34 mouse cellular contexts compared by ENCODE assay signal in the genomic region with DNA sequence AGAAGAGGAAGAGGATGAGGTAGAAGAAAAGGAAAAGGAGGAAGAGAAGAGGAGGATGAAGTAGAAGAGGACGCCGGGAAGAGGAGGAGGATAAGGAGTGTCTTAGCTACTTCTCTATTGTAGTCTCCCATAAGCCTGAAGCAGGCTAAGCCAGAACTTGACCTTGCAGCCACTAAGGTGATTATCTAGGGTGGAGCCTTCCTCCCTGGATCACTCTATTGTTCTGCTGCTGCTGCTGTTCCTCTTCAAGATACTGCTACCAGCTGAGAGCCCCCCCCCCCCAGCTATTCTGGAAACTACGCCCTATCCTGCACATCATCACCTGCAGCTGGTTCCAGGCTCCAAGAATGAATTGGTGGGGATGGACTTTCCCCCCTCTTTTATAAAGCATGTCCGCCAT. TPM values are rescaled to one million over a fixed set of nuclear protein-coding genes. Genes with fewer than 3 reads are reported as not detected.
DNase-seq lines count a peak whose midpoint lies in the region; ATAC-seq and TF ChIP-seq lines count a peak whose summit lies in the region.
"Had no signal": no experiment of that assay in that cellular context is flagged by ENCODE, and none has a peak within 500 bp of the region (broad histone marks: within the 10 kb centered on the region; RNA-seq: fewer than 3 reads in every experiment).

No protein-coding gene starts in this region.

- H3K9ac ChIP-seq in heart, adult 2 months (ENCODE audit: low read depth, low read length): no peak overlapping the region
- no peak overlapping the region for H3K9ac ChIP-seq in heart, embryonic 11.5 days (ENCODE audit: low read depth, low read length)
- H3K9ac ChIP-seq in limb, embryonic 14.5 days (ENCODE audit: low read depth, low read length, severe bottlenecking): no peak overlapping the region
- H3K9ac ChIP-seq in ES-E14 (ENCODE audit: insufficient read depth, low read depth, low read length, poor library complexity, severe bottlenecking): no peak overlapping the region
- H3K9ac ChIP-seq: forebrain, embryonic 13.5 days; heart, embryonic 12.5 days; heart, embryonic 15.5 days; hindbrain, embryonic 12.5 days; hindbrain, embryonic 15.5 days had no signal

- H3K4me1 ChIP-seq in heart, adult 2 months (ENCODE audit: control insufficient read depth, insufficient read depth, low read length): peaks cover 11% of the 10 kb centered on the region
- peaks cover 5% of the 10 kb centered on the region; the same call in 1 of the 2 replicates for H3K4me1 ChIP-seq in heart, embryonic 11.5 days (ENCODE audit: control insufficient read depth, insufficient read depth, low read length)
- H3K4me1 ChIP-seq in limb, embryonic 14.5 days (ENCODE audit: control insufficient read depth, insufficient read depth, low read length): no peaks in the 10 kb centered on the region; the same call in 1 of the 2 replicates
- peaks cover 8% of the 10 kb centered on the region for H3K4me1 ChIP-seq in limb, embryonic 10.5 days
- H3K4me1 ChIP-seq in ES-E14 (ENCODE audit: control insufficient read depth in 2 of 2, insufficient read depth in 2 of 2, low read length in 2 of 2, poor library complexity in 1 of 2): peaks cover 4 to 5% of the 10 kb centered on the region in 2 experiments; a peak in 3 of 4 replicates
- H3K4me1 ChIP-seq in brown adipose tissue, adult 24 weeks (ENCODE audit: control insufficient read depth, insufficient read depth, insufficient read length, low read length): 0 out of 2 replicates have a peak, but pooled peaks cover 6% of the 10 kb centered on the region
- H3K4me1 ChIP-seq in midbrain, embryonic 10.5 days: peaks cover 15% of the 10 kb centered on the region
- H3K4me1 ChIP-seq: hindbrain, embryonic 12.5 days had no signal

- no peak for TF ChIP-seq CTCF in heart, adult 2 months (IDR thresholded peaks at IDR 0.05)

- H3K4me2 ChIP-seq in heart, embryonic 11.5 days: no peak overlapping the region
- no peak overlapping the region for H3K4me2 ChIP-seq in limb, embryonic 14.5 days (replicated peaks; ENCODE audit: low read depth, low read length, severe bottlenecking)
- H3K4me2 ChIP-seq: forebrain, embryonic 13.5 days; heart, embryonic 12.5 days; heart, embryonic 15.5 days; hindbrain, embryonic 12.5 days; hindbrain, embryonic 15.5 days had no signal

- no peaks in the 10 kb centered on the region for H3K79me2 ChIP-seq in heart, adult 2 months (replicated peaks; ENCODE audit: control insufficient read depth, insufficient read depth, low read length)

- no peak for TF ChIP-seq POLR2A in heart, adult 2 months (IDR thresholded peaks at IDR 0.05; ENCODE audit: insufficient read depth, low read depth, low read length)
- TF ChIP-seq POLR2A in limb, embryonic 14.5 days (IDR thresholded peaks at IDR 0.05; ENCODE audit: borderline replicate concordance, extremely low read depth, insufficient read depth, insufficient read length): no peak

- intact Hi-C loops in heart, adult 2 months (cut with DNase I): loop anchor here (5.0 kb wide), 1 partner anchor 33 kb away; a partner anchor contains a TSS

- no peak for ATAC-seq in heart, embryonic 11.5 days (replicated peaks; ENCODE audit: insufficient number of reproducible peaks, low FRiP score, low TSS enrichment)
- ATAC-seq in limb, embryonic 14.5 days (ENCODE audit: low FRiP score, low read depth): no peak
- ATAC-seq: CD4-positive, CD25-positive, alpha-beta regulatory T cell, adult 4 months; forebrain, embryonic 13.5 days; forebrain, embryonic 16.5 days; intestine, postnatal 0 days had no signal

- no peaks in the 10 kb centered on the region for H3K36me3 ChIP-seq in heart, adult 2 months (ENCODE audit: control insufficient read depth, insufficient read depth, low read length)
- no peaks in the 10 kb centered on the region for H3K36me3 ChIP-seq in heart, embryonic 11.5 days (ENCODE audit: control insufficient read depth, insufficient read depth, low read length)
- H3K36me3 ChIP-seq in limb, embryonic 14.5 days (ENCODE audit: control insufficient read depth, insufficient read depth, low read length): no peaks in the 10 kb centered on the region
- H3K36me3 ChIP-seq in limb, embryonic 10.5 days: no peaks in the 10 kb centered on the region
- H3K36me3 ChIP-seq in ES-E14 (ENCODE audit: control insufficient read depth, insufficient read depth, low read length, poor library complexity, severe bottlenecking): no peaks in the 10 kb centered on the region
- no peaks in the 10 kb centered on the region for H3K36me3 ChIP-seq in midbrain, embryonic 10.5 days
- H3K36me3 ChIP-seq: forebrain, embryonic 10.5 days; heart, embryonic 12.5 days; heart, embryonic 15.5 days; hindbrain, embryonic 12.5 days; hindbrain, embryonic 15.5 days had no signal

- H3K4me3 ChIP-seq in heart, adult 2 months: no peak overlapping the region
- H3K4me3 ChIP-seq in heart, embryonic 11.5 days (ENCODE audit: low read depth, low read length): no peak overlapping the region
- H3K4me3 ChIP-seq in limb, embryonic 14.5 days (replicated peaks; ENCODE audit: low read length): no peak overlapping the region
- no peak overlapping the region for H3K4me3 ChIP-seq in limb, embryonic 10.5 days
- peak overlapping the region in 1 of 2 experiments; percentile 30; a peak in 1 of 4 replicates for H3K4me3 ChIP-seq in ES-E14 (ENCODE audit: insufficient read depth in 1 of 2, low read depth in 1 of 2, low read length in 2 of 2, poor library complexity in 1 of 2, severe bottlenecking in 1 of 2)
- no peak overlapping the region for H3K4me3 ChIP-seq in brown adipose tissue, adult 24 weeks (ENCODE audit: insufficient read depth, low read depth, low read length)
- no peak overlapping the region for H3K4me3 ChIP-seq in midbrain, embryonic 10.5 days
- H3K4me3 ChIP-seq: forebrain, embryonic 10.5 days; forebrain, embryonic 13.5 days; heart, embryonic 12.5 days; heart, embryonic 15.5 days; hindbrain, embryonic 12.5 days; hindbrain, embryonic 15.5 days had no signal

- no peak for TF ChIP-seq EP300 in heart, adult 2 months (IDR thresholded peaks at IDR 0.05; ENCODE audit: insufficient read depth, low read depth, low read length)

- in situ Hi-C loops in ES-E14 (cut with MboI; ENCODE audit: low sequenced_read_pairs in 2 of 2, unreplicated experiment in 2 of 2): no loop called here

- peak overlapping the region; percentile 65 for H3K27ac ChIP-seq in heart, adult 2 months
- H3K27ac ChIP-seq in heart, embryonic 11.5 days (ENCODE audit: low read depth, low read length): no peak overlapping the region
- H3K27ac ChIP-seq in limb, embryonic 14.5 days (replicated peaks; ENCODE audit: low read depth, low read length): no peak overlapping the region
- no peak overlapping the region for H3K27ac ChIP-seq in limb, embryonic 10.5 days
- no peak overlapping the region for H3K27ac ChIP-seq in ES-E14 (ENCODE audit: insufficient read depth, low read depth, low read length, poor library complexity, severe bottlenecking)
- peak overlapping the region; percentile 81 for H3K27ac ChIP-seq in brown adipose tissue, adult 24 weeks (replicated peaks; ENCODE audit: low read depth, low read length)
- no peak overlapping the region for H3K27ac ChIP-seq in midbrain, embryonic 10.5 days (replicated peaks)
- H3K27ac ChIP-seq: forebrain, embryonic 10.5 days; forebrain, embryonic 13.5 days; heart, embryonic 15.5 days; hindbrain, embryonic 12.5 days; hindbrain, embryonic 15.5 days had no signal

- 49% methylated on average over 4 of the region's 4 CpGs for WGBS in heart, adult 2 months
- 66% methylated on average over 4 of the region's 4 CpGs for WGBS in heart, embryonic 11.5 days (ENCODE audit: insufficient replicate concordance)
- WGBS in limb, embryonic 14.5 days: 93% methylated on average over 4 of the region's 4 CpGs
- 87% methylated on average over 4 of the region's 4 CpGs for WGBS in limb, embryonic 10.5 days
- WGBS in midbrain, embryonic 10.5 days: 89% methylated on average over 4 of the region's 4 CpGs

- DNase-seq in heart, adult 2 months: peak in 1 of 2 experiments; percentile 32
- DNase-seq in limb, embryonic 14.5 days (ENCODE audit: low spot score): peak; percentile 2
- no peak for DNase-seq in limb, embryonic 10.5 days (ENCODE audit: low spot score)
- peak; percentile 47 for DNase-seq in ES-E14 (ENCODE audit: low read depth, low spot score)
- DNase-seq in layer of hippocampus, postnatal 25 days (ENCODE audit: extremely low spot score in 1 of 2, low spot score in 1 of 2): no peak
- DNase-seq in midbrain, embryonic 10.5 days (ENCODE audit: low spot score): no peak
- DNase-seq: adrenal gland, postnatal 10 days; adrenal gland, postnatal 36 days; cerebellum, adult 11 months; cerebellum, adult 8-10 months; cerebellum, postnatal 10 days; gastrocnemius, postnatal 25 days; heart, postnatal 10 days; kidney, adult 2 months had no signal

- no peaks in the 10 kb centered on the region for H3K9me3 ChIP-seq in heart, embryonic 11.5 days (replicated peaks; ENCODE audit: control insufficient read depth, low read length)
- 0 out of 2 replicates have a peak, but pooled peaks cover 3% of the 10 kb centered on the region for H3K9me3 ChIP-seq in limb, embryonic 14.5 days (ENCODE audit: control insufficient read depth, low read length)
- H3K9me3 ChIP-seq in limb, embryonic 10.5 days (replicated peaks): no peaks in the 10 kb centered on the region
- no peaks in the 10 kb centered on the region for H3K9me3 ChIP-seq in ES-E14 (ENCODE audit: control insufficient read depth, insufficient read depth, low read depth, low read length)
- no peaks in the 10 kb centered on the region; the same call in 1 of the 2 replicates for H3K9me3 ChIP-seq in midbrain, embryonic 10.5 days (replicated peaks)
- H3K9me3 ChIP-seq: forebrain, embryonic 10.5 days; forebrain, embryonic 13.5 days; heart, embryonic 15.5 days; hindbrain, embryonic 15.5 days had no signal

- H3K27me3 ChIP-seq in heart, adult 2 months (ENCODE audit: control insufficient read depth, insufficient read depth, low read length): no peaks in the 10 kb centered on the region
- 0 out of 2 replicates have a peak, but pooled peaks cover 2% of the 10 kb centered on the region for H3K27me3 ChIP-seq in heart, embryonic 11.5 days (ENCODE audit: control insufficient read depth, insufficient read depth, low read length)
- no peaks in the 10 kb centered on the region for H3K27me3 ChIP-seq in limb, embryonic 14.5 days (ENCODE audit: control insufficient read depth, insufficient read depth, low read length)
- H3K27me3 ChIP-seq in limb, embryonic 10.5 days (ENCODE audit: low read depth, poor library complexity, severe bottlenecking): 0 out of 2 replicates have a peak, but pooled peaks cover 6% of the 10 kb centered on the region
- 0 out of 2 replicates have a peak, but pooled peaks cover 9% of the 10 kb centered on the region for H3K27me3 ChIP-seq in midbrain, embryonic 10.5 days (ENCODE audit: low read depth, poor library complexity, severe bottlenecking)
- H3K27me3 ChIP-seq: heart, embryonic 12.5 days; heart, embryonic 15.5 days; hindbrain, embryonic 15.5 days had no signal

RNA-seq across cellular contexts. Expression of a gene that starts 1.2 kb away (rescaled TPM):
- total RNA-seq in heart, adult 2 months (2021): not detected
- polyA plus RNA-seq in heart, adult 2 months (2012; rRNA removed): not detected in 2 replicates
- not detected in 2 replicates for polyA plus RNA-seq in heart, embryonic 11.5 days (2014; fragmentation: Nextera tagmentation; extraction: Ambion mirVana)
- polyA plus RNA-seq in limb, embryonic 14.5 days (2012; rRNA removed): not detected in 2 replicates
- polyA plus RNA-seq in limb, embryonic 14.5 days (2014; fragmentation: Nextera tagmentation; extraction: Ambion mirVana): not detected in 2 replicates
- not detected in 2 replicates for polyA plus RNA-seq in limb, embryonic 10.5 days (2016; fragmentation: Nextera tagmentation; extraction: Ambion mirVana)
- 0.22 TPM in 1 of 2 replicates, not detected in the other for total RNA-seq in ES-E14 (2012; rRNA removed)
- polyA plus RNA-seq in brown adipose tissue, adult 24 weeks (2012; ENCODE audit: insufficient read depth, insufficient read length, missing spikeins): not detected in 2 replicates
- not detected for total RNA-seq in layer of hippocampus, postnatal 25 days (2021)
- not detected in 2 replicates for polyA plus RNA-seq in midbrain, embryonic 10.5 days (2016; fragmentation: Nextera tagmentation; extraction: Ambion mirVana)
- total RNA-seq: adrenal gland, adult 18-20 months; adrenal gland, postnatal 10 days; adrenal gland, postnatal 36 days; gastrocnemius, adult 18-20 months; gastrocnemius, postnatal 25 days; heart, postnatal 10 days; hematopoietic stem cell, adult 5-6 weeks; MEL had no signal
- polyA plus RNA-seq: C2C12; CD4-positive, CD25-positive, alpha-beta regulatory T cell, adult 4 months; embryonic facial prominence, embryonic 11.5 days; embryonic facial prominence, embryonic 14.5 days; forebrain, embryonic 10.5 days; forebrain, embryonic 13.5 days; forebrain, embryonic 16.5 days; gonadal fat pad, adult 2 months; heart, embryonic 12.5 days; heart, embryonic 15.5 days; hindbrain, embryonic 12.5 days; hindbrain, embryonic 15.5 days; intestine, embryonic 14.5 days; intestine, postnatal 0 days had no signal

RNA-seq across cellular contexts. Expression of a gene that starts 20.8 kb away (rescaled TPM):
- 10 to 100 TPM; 21.0 to 24.1 TPM for total RNA-seq in heart, adult 2 months (2021)
- polyA plus RNA-seq in heart, adult 2 months (2012; rRNA removed): 41.8 and 42.8 TPM in 2 replicates
- polyA plus RNA-seq in heart, embryonic 11.5 days (2014; fragmentation: Nextera tagmentation; extraction: Ambion mirVana): 35.2 and 36.9 TPM in 2 replicates
- polyA plus RNA-seq in limb, embryonic 14.5 days (2012; rRNA removed): 43.0 and 46.0 TPM in 2 replicates
- 28.6 and 31.8 TPM in 2 replicates for polyA plus RNA-seq in limb, embryonic 14.5 days (2014; fragmentation: Nextera tagmentation; extraction: Ambion mirVana)
- polyA plus RNA-seq in limb, embryonic 10.5 days (2016; fragmentation: Nextera tagmentation; extraction: Ambion mirVana): 41.6 and 44.4 TPM in 2 replicates
- 186 and 305 TPM in 2 replicates for total RNA-seq in ES-E14 (2012; rRNA removed)
- 21.2 and 26.5 TPM in 2 replicates for polyA plus RNA-seq in brown adipose tissue, adult 24 weeks (2012; ENCODE audit: insufficient read depth, insufficient read length, missing spikeins)
- total RNA-seq in layer of hippocampus, postnatal 25 days (2021): 10 to 100 TPM; 28.7 to 33.2 TPM
- 24.5 and 27.9 TPM in 2 replicates for polyA plus RNA-seq in midbrain, embryonic 10.5 days (2016; fragmentation: Nextera tagmentation; extraction: Ambion mirVana)

RNA-seq across cellular contexts. Expression of a gene that starts 22.8 kb away (rescaled TPM):
- total RNA-seq in heart, adult 2 months (2021): 10 to 100 TPM; 17.8 to 18.7 TPM
- polyA plus RNA-seq in heart, adult 2 months (2012; rRNA removed): 22.9 and 45.8 TPM in 2 replicates
- polyA plus RNA-seq in heart, embryonic 11.5 days (2014; fragmentation: Nextera tagmentation; extraction: Ambion mirVana): 75.1 and 78.8 TPM in 2 replicates
- 83.0 and 110 TPM in 2 replicates for polyA plus RNA-seq in limb, embryonic 14.5 days (2012; rRNA removed)
- 77.8 and 86.8 TPM in 2 replicates for polyA plus RNA-seq in limb, embryonic 14.5 days (2014; fragmentation: Nextera tagmentation; extraction: Ambion mirVana)
- polyA plus RNA-seq in limb, embryonic 10.5 days (2016; fragmentation: Nextera tagmentation; extraction: Ambion mirVana): 118 TPM in 2 replicates
- 100 and 120 TPM in 2 replicates for total RNA-seq in ES-E14 (2012; rRNA removed)
- polyA plus RNA-seq in brown adipose tissue, adult 24 weeks (2012; ENCODE audit: insufficient read depth, insufficient read length, missing spikeins): 20.2 and 20.8 TPM in 2 replicates
- 10 to 100 TPM; 73.0 to 91.4 TPM for total RNA-seq in layer of hippocampus, postnatal 25 days (2021)
- polyA plus RNA-seq in midbrain, embryonic 10.5 days (2016; fragmentation: Nextera tagmentation; extraction: Ambion mirVana): 122 and 128 TPM in 2 replicates

RNA-seq across cellular contexts. Expression of a gene that starts 30.6 kb away (rescaled TPM):
- total RNA-seq in heart, adult 2 months (2021): 100 to 1,000 TPM; 140 TPM
- 148 and 177 TPM in 2 replicates for polyA plus RNA-seq in heart, adult 2 months (2012; rRNA removed)
- 129 and 130 TPM in 2 replicates for polyA plus RNA-seq in heart, embryonic 11.5 days (2014; fragmentation: Nextera tagmentation; extraction: Ambion mirVana)
- polyA plus RNA-seq in limb, embryonic 14.5 days (2012; rRNA removed): 74.9 and 82.9 TPM in 2 replicates
- polyA plus RNA-seq in limb, embryonic 14.5 days (2014; fragmentation: Nextera tagmentation; extraction: Ambion mirVana): 92.1 and 97.6 TPM in 2 replicates
- 79.8 and 85.0 TPM in 2 replicates for polyA plus RNA-seq in limb, embryonic 10.5 days (2016; fragmentation: Nextera tagmentation; extraction: Ambion mirVana)
- 80.6 and 88.0 TPM in 2 replicates for total RNA-seq in ES-E14 (2012; rRNA removed)
- polyA plus RNA-seq in brown adipose tissue, adult 24 weeks (2012; ENCODE audit: insufficient read depth, insufficient read length, missing spikeins): 94.9 and 119 TPM in 2 replicates
- total RNA-seq in layer of hippocampus, postnatal 25 days (2021): 10 to 100 TPM; 58.7 to 61.1 TPM
- 74.3 and 75.7 TPM in 2 replicates for polyA plus RNA-seq in midbrain, embryonic 10.5 days (2016; fragmentation: Nextera tagmentation; extraction: Ambion mirVana)

RNA-seq across cellular contexts. Expression of a gene that starts 51.9 kb away (rescaled TPM):
- under 1 TPM; 0.80 to 0.94 TPM for total RNA-seq in heart, adult 2 months (2021)
- polyA plus RNA-seq in heart, adult 2 months (2012; rRNA removed): 4.4 and 4.9 TPM in 2 replicates
- 9.4 and 9.7 TPM in 2 replicates for polyA plus RNA-seq in heart, embryonic 11.5 days (2014; fragmentation: Nextera tagmentation; extraction: Ambion mirVana)
- 32.3 and 38.9 TPM in 2 replicates for polyA plus RNA-seq in limb, embryonic 14.5 days (2012; rRNA removed)
- 10.1 and 10.9 TPM in 2 replicates for polyA plus RNA-seq in limb, embryonic 14.5 days (2014; fragmentation: Nextera tagmentation; extraction: Ambion mirVana)
- polyA plus RNA-seq in limb, embryonic 10.5 days (2016; fragmentation: Nextera tagmentation; extraction: Ambion mirVana): 1.8 and 2.3 TPM in 2 replicates
- total RNA-seq in ES-E14 (2012; rRNA removed): 14.1 and 35.3 TPM in 2 replicates
- polyA plus RNA-seq in brown adipose tissue, adult 24 weeks (2012; ENCODE audit: insufficient read depth, insufficient read length, missing spikeins): 1.7 TPM in 1 of 2 replicates, not detected in the other
- total RNA-seq in layer of hippocampus, postnatal 25 days (2021): 10 to 100 TPM; 69.3 to 78.8 TPM
- polyA plus RNA-seq in midbrain, embryonic 10.5 days (2016; fragmentation: Nextera tagmentation; extraction: Ambion mirVana): 2.0 and 3.5 TPM in 2 replicates
- total RNA-seq: MEL had no signal

Comparison
In these comparisons a context has a peak if more than half of its experiments do, and no peak if none do; other contexts are left out.
1. DNase-seq: peak in limb, embryonic 14.5 days (single experiment) and ES-E14 (single experiment); none in limb, embryonic 10.5 days (single experiment), layer of hippocampus, postnatal 25 days (0 of 2) and midbrain, embryonic 10.5 days (single experiment).
2. H3K27ac ChIP-seq: peak in heart, adult 2 months (single experiment) and brown adipose tissue, adult 24 weeks (single experiment); none in heart, embryonic 11.5 days (single experiment), limb, embryonic 14.5 days (single experiment), limb, embryonic 10.5 days (single experiment), ES-E14 (single experiment) and midbrain, embryonic 10.5 days (single experiment).